Mouse (Mus musculus) right cerebral cortex, adult 2 months (tissue): ENCODE measurements at regions not wholly inside any gene's neighbourhood (a gene's known extent, or its start where the extent isn't known, plus 50 kb on each side); places are given as distances from the start of the nearest gene placed in this dataset.

Experiments
- DNase-seq, 2 experiments: peaks; one replicate each; pipeline ENCODE4 v3.0.0; 2021 to 2022; ENCODE audit warnings: low spot score in 2 of 2

- peak; percentile 26 to 49 for DNase-seq
Measured at GRCm38 (mm10) chr14:24081911-24082558, 67.7 kb upstream of the Kcnma1 start.

DNA sequence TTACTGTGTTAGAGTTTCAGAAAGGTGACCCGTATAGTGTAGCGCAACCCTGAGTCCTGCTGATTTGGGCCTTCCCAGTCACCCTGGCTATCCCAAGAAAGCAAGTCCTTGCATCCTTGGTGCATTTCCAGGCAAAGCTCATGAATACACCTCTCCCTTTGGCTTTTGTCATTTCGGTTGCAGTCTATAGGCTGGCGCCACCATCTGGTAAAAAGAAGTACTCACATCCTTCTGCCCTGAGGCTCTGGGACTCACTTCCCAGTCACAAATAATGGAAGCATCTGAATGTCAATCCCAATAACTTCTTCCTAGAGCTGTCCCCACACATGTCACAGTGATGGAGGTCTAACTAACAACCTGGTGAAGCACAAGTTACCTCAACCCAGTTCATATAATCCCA, 54.4 kb upstream of the Kcnma1 start:
- DNase-seq: peak; percentile 39 to 41

GRCm38 (mm10) chr14:24067657-24068056, 53.4 kb upstream of the Kcnma1 start:
- DNase-seq: peak; percentile 86 to 87

DNA sequence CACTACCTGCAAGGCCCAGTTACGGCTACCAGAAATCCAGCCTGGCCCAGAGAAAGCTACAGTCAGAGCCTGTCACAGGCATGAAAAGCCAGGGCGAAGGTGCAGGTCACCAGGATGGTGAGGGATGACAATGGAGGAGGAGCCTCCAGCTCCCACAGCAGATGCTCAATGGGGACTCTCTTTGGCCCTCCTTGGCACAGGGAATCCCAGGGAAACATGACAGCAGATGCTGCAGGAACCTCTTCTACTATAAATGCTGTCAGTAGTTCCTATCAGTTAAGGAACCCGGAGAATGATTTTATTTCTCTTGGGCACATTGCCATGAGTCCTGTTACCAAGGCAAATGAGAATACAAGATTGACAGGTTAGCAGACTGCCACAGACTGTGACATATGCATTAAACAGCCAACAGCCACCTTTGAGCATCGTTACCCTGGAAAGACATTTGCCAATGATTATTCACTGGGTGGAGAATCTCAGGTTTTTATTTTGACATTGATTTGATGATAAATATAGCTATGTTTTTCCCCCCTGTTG, 51.0 kb upstream of the Kcnma1 start:
- DNase-seq: no peak
